Mouse (Mus musculus) CH12.LX (cell line): ENCODE data around the gene Tmem50a. TPM values are rescaled to one million over a fixed set of nuclear protein-coding genes. Genes with fewer than 3 reads are reported as not detected.
A peak's percentile ranks its signal among the peaks of the same experiment; 100 is the strongest.

Experiments
- DNase-seq: peaks from one replicate; pipeline ENCODE4 v3.0.0-alpha.2; 2013; ENCODE audit errors: extremely low read depth
- H3K27ac ChIP-seq: 2 replicates; pipeline ENCODE4 v1.5.1; 2012; ENCODE audit warnings: low read depth, mild to moderate bottlenecking, control low read depth, moderate library complexity; ENCODE audit not compliant: insufficient read depth
- H3K27me3 ChIP-seq: replicated peaks from 2 replicates; pipeline ENCODE3; 2012; ENCODE audit warnings: inconsistent platforms
- H3K36me3 ChIP-seq, 2 experiments: replicated peaks in 1 of 2; 2 replicates each; pipeline versions ENCODE3 to v1.6.1; 2012; ENCODE audit warnings: inconsistent platforms in 1 of 2, low read length in 1 of 2, mild to moderate bottlenecking in 1 of 2, mixed read lengths in 1 of 2, moderate library complexity in 1 of 2; ENCODE audit not compliant: control insufficient read depth in 1 of 2, insufficient read depth in 1 of 2
- H3K4me1 ChIP-seq, 2 experiments: 2 replicates each; pipeline ENCODE4 v1.6.1; 2012; ENCODE audit warnings: inconsistent platforms in 1 of 2, moderate library complexity in 1 of 2; ENCODE audit not compliant: insufficient read depth in 2 of 2, control insufficient read depth in 1 of 2
- H3K4me2 ChIP-seq: 2 replicates; pipeline ENCODE4 v1.6.1; 2012; ENCODE audit warnings: low read depth, mild to moderate bottlenecking, control low read depth; ENCODE audit not compliant: poor library complexity, insufficient read depth, severe bottlenecking
- H3K4me3 ChIP-seq, 3 experiments: fragments of 150-350 bp in 1 of 3; sonication (generic) in 1 of 3; replicated peaks in 1 of 3; 2 replicates each; pipeline versions ENCODE3 to v1.5.1; 2011 to 2012; ENCODE audit warnings: low read depth in 2 of 3, low read length in 2 of 3, mild to moderate bottlenecking in 2 of 3, moderate library complexity in 2 of 3, control low read depth in 1 of 3, improper control_type of control experiment in 1 of 3, inconsistent platforms in 1 of 3, mixed read lengths in 1 of 3; ENCODE audit not compliant: poor library complexity in 1 of 3
- H3K79me2 ChIP-seq: replicated peaks from 2 replicates; pipeline ENCODE4 v1.6.1; 2012; ENCODE audit warnings: mild to moderate bottlenecking, moderate library complexity; ENCODE audit not compliant: control insufficient read depth, poor library complexity, insufficient read depth, severe bottlenecking; ENCODE audit errors: extremely low read depth
- H3K9ac ChIP-seq: 2 replicates; pipeline ENCODE4 v1.6.1; 2012; ENCODE audit warnings: low read depth, mild to moderate bottlenecking, control low read depth, moderate library complexity; ENCODE audit not compliant: insufficient read depth
- H3K9me3 ChIP-seq: replicated peaks from 2 replicates; pipeline ENCODE3; 2012; ENCODE audit warnings: low read length, inconsistent platforms, mixed read lengths
- BHLHE40 ChIP-seq: IDR thresholded peaks from 2 replicates; pipeline ENCODE4 v1.6.1; 2011; ENCODE audit warnings: mild to moderate bottlenecking, low read depth, low read length, improper control_type of control experiment
- CTCF ChIP-seq, 2 experiments: IDR thresholded peaks in 1 of 2; conservative IDR thresholded peaks in 1 of 2; 2 replicates each; pipeline ENCODE4 v1.5.1; 2011 to 2012; ENCODE audit warnings: low read depth in 2 of 2, low read length in 2 of 2, improper control_type of control experiment in 1 of 2, inconsistent platforms in 1 of 2, mild to moderate bottlenecking in 1 of 2, moderate library complexity in 1 of 2
- E2F4 ChIP-seq: IDR thresholded peaks from 2 replicates; pipeline ENCODE4 v1.6.1; 2011; ENCODE audit warnings: low read depth, low read length, improper control_type of control experiment; ENCODE audit not compliant: insufficient replicate concordance
- EP300 ChIP-seq: IDR thresholded peaks from 2 replicates; pipeline ENCODE4 v1.6.1; 2011; ENCODE audit warnings: low read length, improper control_type of control experiment
- GABPA ChIP-seq: IDR thresholded peaks from 2 replicates; pipeline ENCODE4 v1.6.1; 2012; ENCODE audit warnings: low read depth, low read length, improper control_type of control experiment, inconsistent platforms; ENCODE audit not compliant: insufficient replicate concordance
- IRF4 ChIP-seq: IDR thresholded peaks from 2 replicates; pipeline ENCODE4 v1.6.1; 2014; ENCODE audit warnings: low read depth, mild to moderate bottlenecking, inconsistent platforms, low read length, improper control_type of control experiment
- JUN ChIP-seq: IDR thresholded peaks from 2 replicates; pipeline ENCODE4 v1.6.1; 2011; ENCODE audit warnings: low read depth, mild to moderate bottlenecking, low read length, improper control_type of control experiment, moderate library complexity; ENCODE audit not compliant: insufficient read depth
- MXI1 ChIP-seq: IDR thresholded peaks from 2 replicates; pipeline ENCODE4 v1.6.1; 2011; ENCODE audit warnings: mild to moderate bottlenecking, low read depth, low read length, improper control_type of control experiment
- MYC ChIP-seq: IDR thresholded peaks from 2 replicates; pipeline ENCODE4 v1.6.1; 2011; ENCODE audit warnings: low read depth, mild to moderate bottlenecking, improper control_type of control experiment, low read length
- NELFE ChIP-seq: IDR thresholded peaks from 2 replicates; pipeline ENCODE4 v1.6.1; 2011; ENCODE audit warnings: low read depth, low read length, improper control_type of control experiment
- NRF1 ChIP-seq: IDR thresholded peaks from 2 replicates; pipeline ENCODE4 v1.6.1; 2014; ENCODE audit warnings: low read depth, mild to moderate bottlenecking, inconsistent platforms, low read length, improper control_type of control experiment, moderate library complexity
- POLR2AphosphoS2 ChIP-seq: IDR thresholded peaks from 2 replicates; pipeline ENCODE4 v1.6.1; 2011; ENCODE audit warnings: low read depth, low read length, improper control_type of control experiment
- RAD21 ChIP-seq: IDR thresholded peaks from 2 replicates; pipeline ENCODE4 v1.6.1; 2011; ENCODE audit warnings: low read depth, mild to moderate bottlenecking, low read length, improper control_type of control experiment, moderate library complexity
- RCOR1 ChIP-seq: conservative IDR thresholded peaks from 2 replicates; pipeline ENCODE4 v1.6.1; 2012; ENCODE audit warnings: low read depth, mild to moderate bottlenecking, inconsistent platforms, low read length, improper control_type of control experiment
- SIN3A ChIP-seq: IDR thresholded peaks from 2 replicates; pipeline ENCODE4 v1.6.1; 2012; ENCODE audit warnings: low read length, improper control_type of control experiment, inconsistent platforms
- TBP ChIP-seq: conservative IDR thresholded peaks from 2 replicates; pipeline ENCODE4 v1.6.1; 2011; ENCODE audit warnings: low read depth, low read length, improper control_type of control experiment
- TCF12 ChIP-seq: IDR thresholded peaks from 2 replicates; pipeline ENCODE4 v1.6.1; 2014; ENCODE audit warnings: low read depth, mild to moderate bottlenecking, inconsistent platforms, low read length, improper control_type of control experiment
- UBTF ChIP-seq: IDR thresholded peaks from 2 replicates; pipeline ENCODE4 v1.6.1; 2012; ENCODE audit warnings: low read depth, mild to moderate bottlenecking, inconsistent platforms, low read length, improper control_type of control experiment, moderate library complexity
- USF1 ChIP-seq: IDR thresholded peaks from 2 replicates; pipeline ENCODE4 v1.6.1; 2014; ENCODE audit warnings: low read depth, mild to moderate bottlenecking, inconsistent platforms, low read length, improper control_type of control experiment
- USF2 ChIP-seq: conservative IDR thresholded peaks from 2 replicates; pipeline ENCODE4 v1.6.1; 2011; ENCODE audit warnings: low read depth, low read length, improper control_type of control experiment
- ZKSCAN1 ChIP-seq: IDR thresholded peaks from 2 replicates; pipeline ENCODE4 v1.6.1; 2012; ENCODE audit warnings: low read depth, inconsistent platforms, low read length, improper control_type of control experiment, borderline replicate concordance
- ZNF384 ChIP-seq: IDR thresholded peaks from 2 replicates; pipeline ENCODE4 v1.6.1; 2012; ENCODE audit warnings: low read depth, low read length, improper control_type of control experiment, inconsistent platforms
- dilution Hi-C: fragments of 300-500 bp; cut with MboI; formaldehyde crosslinking; loops from 2 replicates; pipeline ENCODE4 v1.14.3; 2020; ENCODE audit warnings: low sequenced_read_pairs; ENCODE audit not compliant: extremely low pct_unique_long_range_greater_than_20kb, extremely low pct_ligation_motif_present
- in situ Hi-C: fragments of 300-500 bp; cut with MboI; formaldehyde crosslinking; loops from 3 replicates; pipeline ENCODE4 v1.14.3; 2019; ENCODE audit warnings: low sequenced_read_pairs, low pct_ligation_motif_present, low pct_unique_long_range_greater_than_20kb, mixed read lengths
- polyA plus RNA-seq: library from polyadenylated mRNA; unstranded; fragments of >175 nt; gene quantifications from 2 replicates; pipeline ENCODE4 v1.2.1, GENCODE M21; 2012; ENCODE audit warnings: low read depth; ENCODE audit not compliant: insufficient read length
- total RNA-seq, 2 experiments: library from RNA; depleted of rRNA; stranded (reverse); fragments of 300-350 nt in 1 of 2; fragments of >200 nt in 1 of 2; gene quantifications; 2 replicates each; pipeline ENCODE4 v1.2.3; 2012 to 2014

Tmem50a gene
- total and polyA plus RNA-seq, 3 experiments = 95.8 to 133 (median 131) TPM

DNA sequence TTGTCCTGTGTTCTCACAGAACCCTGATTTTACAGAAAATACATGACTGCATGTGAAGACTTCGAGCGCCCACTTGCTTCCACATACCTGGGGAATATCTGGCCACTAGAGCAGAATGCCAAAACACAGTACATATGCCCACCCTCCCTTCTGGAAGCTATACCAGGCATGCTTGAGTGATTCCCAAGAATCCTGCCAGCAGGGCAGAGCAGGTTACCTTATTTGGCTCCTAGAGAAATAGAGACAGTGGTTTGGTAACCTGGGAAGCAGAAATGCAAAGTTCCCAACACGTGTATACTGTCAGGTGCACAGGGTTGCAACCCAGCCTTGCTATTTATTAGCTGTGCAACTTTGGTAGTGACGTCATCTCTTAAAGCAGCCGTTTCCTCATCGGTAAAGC, 52.9 kb downstream of the Tmem50a start:
- Histone ChIP-seq H3K4me3 (no peak overlapping the region), H3K79me2 (no peaks in the 10 kb centered on the region), H3K27me3 (peaks cover 28% of the 10 kb centered on the region), H3K36me3 (no peaks in the 10 kb centered on the region), H3K27ac (no peak overlapping the region), H3K4me2 (no peak overlapping the region), H3K4me1 (peaks cover 0 to 4% of the 10 kb centered on the region in 2 experiments; a peak in 1 of 4 replicates), H3K9me3 (no peaks in the 10 kb centered on the region), H3K9ac (no peak overlapping the region)
- dilution Hi-C loops (no loop called here), in situ Hi-C loops (no loop called here)
- DNase-seq = no peak
- TF ChIP-seq MYC (no peak), IRF4 (no peak), TCF12 (no peak), RAD21 (no peak), NELFE (no peak)

DNA sequence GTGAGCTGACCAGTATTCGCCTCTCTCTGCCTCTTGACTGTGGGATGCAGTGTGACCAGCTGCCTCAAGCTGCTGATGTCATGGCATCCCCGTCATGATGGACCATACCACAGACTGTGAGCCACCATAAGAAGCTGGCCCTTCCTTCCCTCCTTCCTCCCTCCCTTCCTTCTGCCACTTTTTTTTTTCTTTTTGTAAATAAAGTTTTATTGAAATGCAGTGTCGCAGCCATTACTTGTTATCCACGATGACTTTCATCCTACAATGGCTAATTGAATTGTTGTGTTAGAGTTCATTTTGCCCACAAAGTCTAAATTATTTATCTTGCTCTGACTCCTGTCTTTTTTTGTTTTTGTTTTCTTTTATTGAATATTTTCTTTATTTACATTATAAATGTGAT, 56.3 kb downstream of the Tmem50a start:
- H3K79me2 ChIP-seq = no peaks in the 10 kb centered on the region
- no peak overlapping the region for H3K4me2 ChIP-seq
- DNase-seq = no peak
- TF ChIP-seq ZNF384 = peak; percentile 38; the same call in 1 of the 2 replicates
- no peak for TF ChIP-seq UBTF
- TF ChIP-seq RAD21 = no peak
- dilution Hi-C loops (no loop called here), in situ Hi-C loops (no loop called here)
- H3K9ac ChIP-seq = no peak overlapping the region
- H3K36me3 ChIP-seq = no peaks in the 10 kb centered on the region
- H3K9me3 ChIP-seq = no peaks in the 10 kb centered on the region
- no peak overlapping the region for H3K4me3 ChIP-seq
- H3K4me1 ChIP-seq = peaks cover 0 to 7% of the 10 kb centered on the region in 2 experiments; a peak in 2 of 4 replicates
- no peak overlapping the region for H3K27ac ChIP-seq
- peaks cover 32% of the 10 kb centered on the region for H3K27me3 ChIP-seq

DNA sequence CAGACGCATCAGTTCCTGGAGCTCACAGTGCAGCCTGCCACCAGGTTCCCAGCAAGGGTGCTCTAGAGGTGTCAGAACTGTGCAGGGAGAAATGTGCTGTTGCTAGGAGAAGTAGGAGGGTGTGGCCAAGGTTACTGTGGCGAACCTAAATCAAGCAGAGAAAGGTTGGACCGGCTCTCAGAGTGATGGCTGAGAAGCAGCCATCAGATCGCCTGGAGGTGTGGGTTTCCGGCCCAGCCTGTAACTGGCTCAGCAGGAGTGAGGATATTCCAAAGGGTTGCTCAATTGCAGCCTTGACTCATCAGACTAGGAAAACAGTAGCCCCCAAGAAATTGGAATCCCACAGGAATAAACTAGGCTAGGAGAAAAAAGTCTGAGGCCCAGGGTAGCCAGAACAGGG, 58.3 kb downstream of the Tmem50a start:
- peaks cover 26% of the 10 kb centered on the region for H3K27me3 ChIP-seq
- no peak overlapping the region for H3K9ac ChIP-seq
- in situ Hi-C loops = no loop called here
- dilution Hi-C loops = no loop called here
- H3K4me2 ChIP-seq = no peak overlapping the region
- TF ChIP-seq E2F4 = no peak
- no peak for TF ChIP-seq CTCF (conservative IDR thresholded peaks at IDR 0.05 in 1 of 2, IDR thresholded peaks at IDR 0.05 in 1 of 2; ENCODE audit: low read depth in 2 of 2, low read length in 2 of 2)
- TF ChIP-seq GABPA = no peak
- no peak for TF ChIP-seq IRF4
- no peak for TF ChIP-seq TBP
- no peak for TF ChIP-seq BHLHE40
- TF ChIP-seq MYC = no peak
- TF ChIP-seq USF2 = no peak
- no peak for TF ChIP-seq NRF1
- no peak for TF ChIP-seq USF1
- no peak for TF ChIP-seq EP300
- TF ChIP-seq MXI1 = no peak
- no peak for TF ChIP-seq SIN3A
- TF ChIP-seq TCF12 = no peak
- no peak for TF ChIP-seq JUN
- TF ChIP-seq RCOR1 = no peak
- no peak for TF ChIP-seq POLR2AphosphoS2
- no peak for TF ChIP-seq ZKSCAN1
- TF ChIP-seq, all 38 proteins: peak for 0
- H3K36me3 ChIP-seq = no peaks in the 10 kb centered on the region
- H3K9me3 ChIP-seq = no peaks in the 10 kb centered on the region
- H3K27ac ChIP-seq = no peak overlapping the region
- no peaks in the 10 kb centered on the region; the same call in 1 of the 2 replicates for H3K79me2 ChIP-seq
- peaks cover 4 to 14% of the 10 kb centered on the region in 2 experiments; a peak in 2 of 4 replicates for H3K4me1 ChIP-seq
- DNase-seq = no peak
- no peak overlapping the region for H3K4me3 ChIP-seq
